Mouse (Mus musculus) neutrophil, adult 5-6 weeks (primary cell): Measurements from ENCODE around the gene Tmco5. TPM values are rescaled to one million over a fixed set of nuclear protein-coding genes. Genes with fewer than 3 reads are reported as not detected.
"Not testable (repeated sequence)": the region's sequence is repeated elsewhere in the genome, so short reads cannot be mapped to it uniquely, and the experiment has no call there.

Experiments used
- ATAC-seq: fragments of 151-379, 151-347 bp; 2 replicates; pipeline ENCODE4 v1.8.0; 2017; ENCODE audit warnings: mild to moderate bottlenecking, moderate TSS enrichment; ENCODE audit not compliant: insufficient number of reproducible peaks, poor library complexity, low FRiP score, severe bottlenecking; ENCODE audit errors: extremely low read depth
- total RNA-seq: library from RNA; stranded (forward); fragments of 200-1000 nt; gene quantifications from 2 replicates; pipeline ENCODE4 v1.2.3, GENCODE M21; 2017

Tmco5 gene
- total RNA-seq, 1 experiment from 2014 or later: not detected

DNA sequence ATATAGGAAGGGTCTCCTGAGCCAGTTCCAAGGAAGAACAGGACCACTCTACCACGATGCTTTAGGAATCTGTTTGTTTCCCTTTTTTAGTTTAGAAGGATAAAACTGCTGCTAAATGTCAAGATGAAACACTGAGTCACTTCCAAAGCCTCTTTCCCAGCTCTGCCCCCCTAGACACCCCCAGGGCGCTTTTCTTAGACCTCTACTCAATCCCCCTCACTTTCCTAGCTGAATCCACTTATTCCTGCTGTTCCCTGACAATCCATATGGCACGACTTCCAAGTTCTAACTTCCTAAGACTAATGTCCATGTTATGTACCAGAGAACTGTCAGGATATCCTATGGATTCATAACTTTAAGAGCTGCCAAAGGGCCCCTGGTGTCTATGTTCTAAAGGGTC, 40.1 kb downstream of the Tmco5 start:
- ATAC-seq: no peak

- no peak for ATAC-seq
Observed at GRCm38 (mm10) chr2:116922580-116923500, 44.3 kb downstream of the Tmco5 start.

- no peak for ATAC-seq
Observed at GRCm38 (mm10) chr2:116923684-116924083, 45.2 kb downstream of the Tmco5 start.

DNA sequence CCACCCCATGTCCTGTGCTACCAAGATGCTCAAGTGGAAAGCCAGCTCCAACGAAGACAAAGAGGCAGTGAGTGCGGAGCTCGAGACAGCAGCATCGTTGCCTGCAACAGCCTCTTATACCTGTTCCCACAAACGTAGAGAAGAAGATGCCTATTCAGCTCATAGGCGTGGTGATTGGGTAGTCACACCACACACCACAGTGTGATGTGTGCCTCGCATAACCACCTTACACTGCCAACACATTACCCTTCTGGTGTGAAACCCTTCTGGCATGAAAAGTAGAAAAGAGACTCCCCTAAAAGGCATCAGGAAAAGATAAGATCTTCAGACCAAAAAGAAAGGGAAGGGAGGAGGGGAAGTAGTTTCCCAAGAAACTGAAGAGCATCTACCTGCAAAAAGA, 45.8 kb downstream of the Tmco5 start:
- no peak for ATAC-seq

- ATAC-seq: no peak
Observed at GRCm38 (mm10) chr2:116925230-116925629, 46.7 kb downstream of the Tmco5 start.

DNA sequence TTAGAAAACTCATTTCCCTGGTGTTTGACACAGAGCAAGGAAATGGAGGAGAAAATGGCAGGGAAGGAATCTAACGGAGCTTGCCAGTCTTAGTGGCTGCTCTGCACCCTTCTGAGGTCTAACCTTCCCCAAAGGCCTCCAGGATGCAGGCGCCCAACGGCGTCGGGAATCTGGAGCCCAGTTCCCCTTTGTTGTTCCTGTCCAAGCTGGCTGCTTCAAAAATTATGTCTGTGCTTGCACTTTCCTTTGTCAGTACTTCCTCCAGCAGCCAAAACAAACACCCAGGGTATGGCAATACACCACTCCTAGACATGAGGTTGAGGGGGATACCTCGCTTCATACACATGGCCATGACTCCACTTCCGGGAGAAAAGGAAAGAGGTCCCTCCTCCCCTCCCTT, 53.7 kb downstream of the Tmco5 start:
- no peak for ATAC-seq

DNA sequence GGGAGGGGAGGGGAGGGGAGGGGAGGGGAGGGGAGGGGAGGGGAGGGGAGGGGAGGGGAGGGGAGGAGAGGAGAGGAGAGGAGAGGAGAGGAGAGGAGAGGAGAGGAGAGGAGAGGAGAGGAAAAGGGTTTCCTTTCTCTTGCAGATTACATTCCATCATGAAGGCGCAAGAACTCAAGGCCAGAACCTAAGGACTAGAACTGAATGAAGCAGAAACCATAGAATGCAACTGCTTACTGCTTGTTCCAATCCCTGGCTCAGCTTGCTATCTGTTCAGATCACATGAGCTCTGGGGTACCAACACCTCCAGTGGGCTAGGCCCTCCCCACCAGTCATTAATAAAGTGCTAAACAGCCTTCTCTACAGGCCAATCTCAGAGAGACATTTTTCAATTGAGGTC, 55.7 kb downstream of the Tmco5 start:
- ATAC-seq: not testable (repeated sequence)

DNA sequence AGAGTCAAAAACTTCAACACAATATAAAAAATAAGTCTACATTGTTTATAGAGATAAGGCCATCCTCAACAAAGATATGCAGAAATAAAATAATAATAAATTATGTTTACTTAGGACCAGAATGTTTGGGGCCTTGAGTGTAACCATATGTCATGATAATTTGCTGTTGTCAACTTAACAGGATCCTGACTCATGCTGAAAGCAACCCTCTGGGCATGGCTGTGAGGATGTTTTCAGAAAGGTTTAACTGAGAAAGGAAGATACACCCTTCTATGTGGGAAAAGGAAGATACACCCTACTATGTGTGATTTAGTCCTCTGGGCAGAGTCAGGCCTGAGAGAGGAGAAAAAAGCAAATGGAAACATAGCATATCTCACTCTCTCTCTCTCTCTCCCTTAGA, 56.3 kb downstream of the Tmco5 start:
- ATAC-seq: no peak

GRCm38 (mm10) chr2:116936371-116936770, 57.9 kb downstream of the Tmco5 start:
- no peak for ATAC-seq

DNA sequence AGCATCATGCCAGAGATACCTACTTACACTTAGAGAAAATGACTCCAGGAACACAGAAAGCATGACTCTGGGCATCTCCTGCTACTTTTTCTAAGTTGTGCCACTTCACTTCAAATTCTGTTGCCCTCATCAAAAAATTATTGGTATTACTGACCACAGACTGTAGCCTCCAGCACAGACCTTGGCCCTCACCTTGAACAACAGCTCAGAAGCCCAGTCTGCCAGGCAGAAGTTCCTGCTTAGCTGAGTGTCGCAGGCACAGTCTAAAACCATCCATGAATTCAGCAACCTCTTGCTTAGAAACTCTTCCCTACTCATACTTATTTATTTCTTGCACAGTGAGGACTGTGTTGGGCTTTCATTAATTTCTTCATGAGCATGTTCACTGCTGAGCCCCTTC, 58.7 kb downstream of the Tmco5 start:
- no peak for ATAC-seq

GRCm38 (mm10) chr2:116941816-116942215, 63.3 kb downstream of the Tmco5 start:
- no peak for ATAC-seq

Other genes with a start within 250 kb of the Tmco5 start
- gene Spred1, start 242.7 kb downstream of the Tmco5 start, total RNA-seq: 3.4 and 3.6 TPM in 2 replicates